In genomic region chr17:87264054-87264830, GRCm38 (mm10) we compare ENCODE assay signal across 8 mouse cellular contexts. TPM values are rescaled to one million over a fixed set of nuclear protein-coding genes. Genes with fewer than 3 reads are reported as not detected.
DNase-seq lines count a peak whose midpoint lies in the region; ATAC-seq and TF ChIP-seq lines count a peak whose summit lies in the region.

No protein-coding gene starts in this region.

- peaks cover 5 to 13% of the 10 kb centered on the region in 2 experiments for H3K4me1 ChIP-seq in heart, embryonic 14.5 days (ENCODE audit: control insufficient read depth in 2 of 2, insufficient read depth in 2 of 2, low read length in 2 of 2)
- peaks cover 22% of the 10 kb centered on the region for H3K4me1 ChIP-seq in liver, postnatal 0 days (ENCODE audit: insufficient read depth)

- peak overlapping the region; percentile 98 for H3K9ac ChIP-seq in heart, embryonic 14.5 days (ENCODE audit: low read length)
- H3K9ac ChIP-seq in liver, postnatal 0 days (replicated peaks) = peak overlapping the region; percentile 76

- no peak for TF ChIP-seq CTCF in liver, postnatal 0 days (IDR thresholded peaks at IDR 0.05; ENCODE audit: low read depth)

- H3K9me3 ChIP-seq in heart, embryonic 14.5 days (ENCODE audit: control insufficient read depth, low read length) = 0 out of 2 replicates have a peak, but pooled peaks cover 9% of the 10 kb centered on the region
- H3K9me3 ChIP-seq in liver, postnatal 0 days (ENCODE audit: low read length) = no peaks in the 10 kb centered on the region

- H3K4me3 ChIP-seq in heart, embryonic 14.5 days (ENCODE audit: control insufficient read depth in 1 of 2, insufficient read depth in 1 of 2, low read depth in 1 of 2, low read length in 2 of 2) = peak overlapping the region; percentile 89 to 96; a peak in 3 of 4 replicates
- H3K4me3 ChIP-seq in liver, postnatal 0 days (ENCODE audit: low read depth, low read length) = peak overlapping the region; percentile 75

- H3K36me3 ChIP-seq in heart, embryonic 14.5 days (ENCODE audit: control insufficient read depth, insufficient read depth, low read length) = peaks cover 14% of the 10 kb centered on the region
- peaks cover 3% of the 10 kb centered on the region; the same call in 1 of the 2 replicates for H3K36me3 ChIP-seq in liver, postnatal 0 days (replicated peaks; ENCODE audit: insufficient read depth, low read length)

- no peaks in the 10 kb centered on the region for H3K27me3 ChIP-seq in heart, embryonic 14.5 days (ENCODE audit: control insufficient read depth, insufficient read depth, low read length)
- H3K27me3 ChIP-seq in liver, postnatal 0 days (ENCODE audit: insufficient read depth, low read length) = no peaks in the 10 kb centered on the region

- H3K4me2 ChIP-seq in heart, embryonic 14.5 days (ENCODE audit: low read length) = peak overlapping the region; percentile 86
- H3K4me2 ChIP-seq in liver, postnatal 0 days (ENCODE audit: low read depth, low read length) = peak overlapping the region; percentile 83

- peak overlapping the region; percentile 40 to 53 for H3K27ac ChIP-seq in heart, embryonic 14.5 days (replicated peaks in 1 of 2; ENCODE audit: control insufficient read depth in 1 of 2, insufficient read depth in 1 of 2, low read depth in 2 of 2, low read length in 2 of 2)
- H3K27ac ChIP-seq in liver, postnatal 0 days (ENCODE audit: low read depth) = peak overlapping the region; percentile 85

- WGBS in heart, embryonic 14.5 days = 69% methylated on average over 11 of the region's 11 CpGs
- WGBS in liver, postnatal 0 days (ENCODE audit: insufficient replicate concordance) = 54% methylated on average over 11 of the region's 11 CpGs

- TF ChIP-seq EP300 in liver, postnatal 0 days (IDR thresholded peaks at IDR 0.05; ENCODE audit: low read depth) = no peak

- no peak for DNase-seq in heart, postnatal 10 days
- peak; percentile 23 for DNase-seq in NIH3T3 (ENCODE audit: low read depth)
- DNase-seq in liver, postnatal 0 days = no peak
- DNase-seq in thymus, postnatal 4 days = no peak
- DNase-seq in cerebellum, postnatal 10 days = no peak
- DNase-seq in gastrocnemius, postnatal 25 days = no peak

- intact Hi-C loops in heart, postnatal 10 days (cut with DNase I) = loop anchor here (10.0 kb wide), 1 partner anchor 1119 kb away; the partner anchor contains the start of gene Srbd1

- peak; percentile 26; the same call in 1 of the 2 replicates for ATAC-seq in heart, embryonic 14.5 days (ENCODE audit: insufficient number of reproducible peaks, insufficient read depth, low FRiP score, low read depth)
- ATAC-seq in granulocyte monocyte progenitor cell, adult 5-6 weeks (replicated peaks; ENCODE audit: poor library complexity, severe bottlenecking) = 0 out of 2 replicates have a peak, but pooled peaks have one; percentile 4
- ATAC-seq in liver, postnatal 0 days = no peak

RNA-seq across cellular contexts. Expression of gene Mcfd2, which starts 1.5 kb away (rescaled TPM):
- 81.3 and 85.8 TPM in 2 replicates for polyA plus RNA-seq in heart, embryonic 14.5 days (2014; fragmentation: Nextera tagmentation; extraction: Ambion mirVana)
- 10 to 100 TPM; 41.4 to 43.2 TPM for total RNA-seq in heart, postnatal 10 days (2021)
- total RNA-seq in granulocyte monocyte progenitor cell, adult 5-6 weeks (2014; fragmentation: Nextera tagmentation) = 64.9 and 73.6 TPM in 2 replicates
- total RNA-seq in granulocyte monocyte progenitor cell, adult 5-6 weeks (2017) = 112 and 128 TPM in 2 replicates
- 139 and 148 TPM in 2 replicates for polyA plus RNA-seq in liver, postnatal 0 days (2015; fragmentation: Nextera tagmentation; extraction: Ambion mirVana)
- 10 to 100 TPM; 19.9 to 22.1 TPM for total RNA-seq in gastrocnemius, postnatal 25 days (2021)

RNA-seq across cellular contexts. Expression of gene Ttc7, which starts 18.4 kb away (rescaled TPM):
- polyA plus RNA-seq in heart, embryonic 14.5 days (2014; fragmentation: Nextera tagmentation; extraction: Ambion mirVana) = 1.3 and 2.5 TPM in 2 replicates
- 1 to 10 TPM; 4.9 to 5.4 TPM for total RNA-seq in heart, postnatal 10 days (2021)
- 68.9 and 94.1 TPM in 2 replicates for total RNA-seq in granulocyte monocyte progenitor cell, adult 5-6 weeks (2014; fragmentation: Nextera tagmentation)
- total RNA-seq in granulocyte monocyte progenitor cell, adult 5-6 weeks (2017) = 42.2 and 46.7 TPM in 2 replicates
- 10.1 and 12.1 TPM in 2 replicates for polyA plus RNA-seq in liver, postnatal 0 days (2015; fragmentation: Nextera tagmentation; extraction: Ambion mirVana)
- total RNA-seq in gastrocnemius, postnatal 25 days (2021) = 1 to 10 TPM; 7.1 to 8.4 TPM

Comparison
In these comparisons a context has a peak if more than half of its experiments do, and no peak if none do; other contexts are left out.
1. RNA of gene Ttc7, which starts 18.4 kb away (total RNA-seq): 42.2 to 94.1 TPM in granulocyte monocyte progenitor cell, adult 5-6 weeks; 7.1 to 8.4 TPM in gastrocnemius, postnatal 25 days and 4.9 to 5.4 TPM in heart, postnatal 10 days; every median in the first group is over 4 times any median in the second.